In the genomic region with DNA sequence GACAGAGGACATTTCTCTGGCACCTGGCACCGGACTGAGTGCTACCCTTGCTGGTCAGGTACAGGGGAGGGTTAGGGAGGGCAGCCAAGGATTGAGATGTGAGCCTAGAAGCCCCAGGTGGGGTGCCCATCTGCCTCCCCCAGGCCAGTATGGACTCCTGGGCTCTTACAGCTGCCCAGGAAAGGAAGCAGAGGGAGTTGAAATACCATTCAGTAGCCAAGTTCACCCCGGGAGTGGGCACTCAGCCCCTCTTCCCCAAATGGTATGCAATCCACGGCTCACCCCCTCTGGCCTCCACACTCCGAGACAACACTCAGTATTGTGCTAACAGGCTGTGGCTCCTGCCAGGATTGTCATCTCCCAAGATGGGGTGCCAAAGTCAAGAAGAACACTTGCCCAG, we compare ENCODE assay signal across 16 mouse cellular contexts.
DNase-seq lines count a peak whose midpoint lies in the region; ATAC-seq lines count a peak whose summit lies in the region.
"Had no signal": no experiment of that assay in that cellular context is flagged by ENCODE, and none has a peak within 500 bp of the region (broad histone marks: within the 10 kb centered on the region; RNA-seq: fewer than 3 reads in every experiment).

No protein-coding gene starts in this region.

- no peak for DNase-seq in hindbrain, embryonic 10.5 days (ENCODE audit: low spot score)
- DNase-seq in hindbrain, embryonic 11.5 days (ENCODE audit: low spot score) = no peak
- peak; percentile 88 for DNase-seq in brain, adult 2 months (ENCODE audit: low read depth, low spot score)
- DNase-seq in cerebellum, adult 9-10 months = peak; percentile 94
- DNase-seq in spleen, adult 12 weeks (ENCODE audit: low spot score) = no peak
- DNase-seq in heart, postnatal 4 days = no peak
- no peak for DNase-seq in ovary, postnatal 10 days (ENCODE audit: low spot score)
- DNase-seq: adrenal gland, postnatal 25 days; heart, postnatal 14 days; liver, embryonic 13.5 days; thymus, postnatal 36 days had no signal

- no peak overlapping the region for H3K4me2 ChIP-seq in hindbrain, embryonic 11.5 days (replicated peaks; ENCODE audit: low read depth, low read length)
- no peak overlapping the region for H3K4me2 ChIP-seq in hindbrain, embryonic 15.5 days
- H3K4me2 ChIP-seq: heart, embryonic 11.5 days; intestine, embryonic 15.5 days; limb, embryonic 12.5 days; liver, embryonic 13.5 days; midbrain, embryonic 12.5 days had no signal

- ATAC-seq in hindbrain, embryonic 11.5 days (ENCODE audit: low FRiP score) = no peak
- peak; percentile 61 for ATAC-seq in hindbrain, embryonic 15.5 days (ENCODE audit: low FRiP score, low read depth)
- ATAC-seq: intestine, embryonic 15.5 days had no signal

- H3K27ac ChIP-seq in hindbrain, embryonic 10.5 days = peak overlapping the region; percentile 35; the same call in 1 of the 2 replicates
- H3K27ac ChIP-seq in hindbrain, embryonic 11.5 days (ENCODE audit: low read depth, low read length) = no peak overlapping the region
- no peak overlapping the region for H3K27ac ChIP-seq in hindbrain, embryonic 15.5 days (replicated peaks)
- H3K27ac ChIP-seq: intestine, embryonic 15.5 days; limb, embryonic 12.5 days; liver, embryonic 13.5 days; midbrain, embryonic 12.5 days had no signal

- no peak overlapping the region for H3K4me3 ChIP-seq in hindbrain, embryonic 10.5 days
- H3K4me3 ChIP-seq in hindbrain, embryonic 11.5 days (ENCODE audit: low read depth, low read length) = no peak overlapping the region
- H3K4me3 ChIP-seq in hindbrain, embryonic 15.5 days = no peak overlapping the region
- H3K4me3 ChIP-seq: intestine, embryonic 15.5 days; limb, embryonic 12.5 days; liver, embryonic 13.5 days; midbrain, embryonic 12.5 days had no signal

- WGBS in hindbrain, embryonic 10.5 days = 76% methylated on average over 4 of the region's 4 CpGs
- 69% methylated on average over 4 of the region's 4 CpGs for WGBS in hindbrain, embryonic 11.5 days
- 52% methylated on average over 4 of the region's 4 CpGs for WGBS in hindbrain, embryonic 15.5 days

- no peaks in the 10 kb centered on the region for H3K9me3 ChIP-seq in hindbrain, embryonic 10.5 days
- H3K9me3 ChIP-seq in hindbrain, embryonic 11.5 days (ENCODE audit: control insufficient read depth, low read length) = no peaks in the 10 kb centered on the region
- no peaks in the 10 kb centered on the region for H3K9me3 ChIP-seq in hindbrain, embryonic 15.5 days
- H3K9me3 ChIP-seq: intestine, embryonic 15.5 days; limb, embryonic 12.5 days; liver, embryonic 13.5 days had no signal

- H3K27me3 ChIP-seq in hindbrain, embryonic 10.5 days (ENCODE audit: insufficient read depth, poor library complexity, severe bottlenecking) = no peaks in the 10 kb centered on the region
- H3K27me3 ChIP-seq in hindbrain, embryonic 11.5 days (ENCODE audit: control insufficient read depth, insufficient read depth, low read length) = no peaks in the 10 kb centered on the region
- no peaks in the 10 kb centered on the region for H3K27me3 ChIP-seq in hindbrain, embryonic 15.5 days
- H3K27me3 ChIP-seq: intestine, embryonic 15.5 days; limb, embryonic 12.5 days; liver, embryonic 13.5 days; midbrain, embryonic 12.5 days had no signal

- H3K36me3 ChIP-seq in hindbrain, embryonic 10.5 days = no peaks in the 10 kb centered on the region
- no peaks in the 10 kb centered on the region for H3K36me3 ChIP-seq in hindbrain, embryonic 11.5 days (ENCODE audit: control insufficient read depth, insufficient read depth, low read length)
- H3K36me3 ChIP-seq in hindbrain, embryonic 15.5 days = no peaks in the 10 kb centered on the region
- H3K36me3 ChIP-seq: intestine, embryonic 15.5 days; limb, embryonic 12.5 days; liver, embryonic 13.5 days had no signal

- peaks cover 25% of the 10 kb centered on the region for H3K4me1 ChIP-seq in hindbrain, embryonic 10.5 days (replicated peaks)
- no peaks in the 10 kb centered on the region for H3K4me1 ChIP-seq in hindbrain, embryonic 11.5 days (replicated peaks; ENCODE audit: control insufficient read depth, insufficient read depth, low read length)
- peaks cover 58% of the 10 kb centered on the region for H3K4me1 ChIP-seq in hindbrain, embryonic 15.5 days (replicated peaks)
- H3K4me1 ChIP-seq: limb, embryonic 12.5 days; liver, embryonic 13.5 days had no signal

- H3K9ac ChIP-seq in hindbrain, embryonic 11.5 days (ENCODE audit: low read depth, low read length) = no peak overlapping the region
- H3K9ac ChIP-seq in hindbrain, embryonic 15.5 days = no peak overlapping the region
- H3K9ac ChIP-seq: intestine, embryonic 15.5 days; limb, embryonic 12.5 days; liver, embryonic 13.5 days; midbrain, embryonic 12.5 days had no signal

Comparison
In these comparisons a context has a peak if more than half of its experiments do, and no peak if none do; other contexts are left out.
1. DNase-seq: peak in brain, adult 2 months (single experiment) and cerebellum, adult 9-10 months (single experiment); none in hindbrain, embryonic 10.5 days (single experiment), hindbrain, embryonic 11.5 days (single experiment), spleen, adult 12 weeks (single experiment), heart, postnatal 4 days (single experiment) and ovary, postnatal 10 days (single experiment).